ENCODE assay signal across 8 mouse cellular contexts in genomic region chr8:107425230-107425597, GRCm38 (mm10). TPM values are rescaled to one million over a fixed set of nuclear protein-coding genes. Genes with fewer than 3 reads are reported as not detected.
DNase-seq lines count a peak whose midpoint lies in the region; ATAC-seq and TF ChIP-seq lines count a peak whose summit lies in the region.

No protein-coding gene starts in this region.

- no peak overlapping the region for H3K9ac ChIP-seq in kidney, embryonic 14.5 days (ENCODE audit: low read depth, low read length)
- H3K9ac ChIP-seq in embryonic facial prominence, embryonic 12.5 days, result no peak overlapping the region
- no peak overlapping the region for H3K9ac ChIP-seq in midbrain, embryonic 12.5 days (replicated peaks)

- no peak for TF ChIP-seq POLR2A in kidney, adult 2 months (IDR thresholded peaks at IDR 0.05; ENCODE audit: low read depth, low read length)

- TF ChIP-seq CTCF in kidney, adult 2 months (conservative IDR thresholded peaks at IDR 0.05; ENCODE audit: insufficient read depth, insufficient read length, low read depth, low read length), result no peak

- no peak for DNase-seq in kidney, adult 2 months
- no peak for DNase-seq in spleen, postnatal 14 days (ENCODE audit: low spot score in 2 of 2)
- DNase-seq in yolk sac, embryonic 10.5 days (ENCODE audit: low spot score), result no peak
- DNase-seq in ovary, postnatal 36 days (ENCODE audit: low spot score), result no peak

- H3K27me3 ChIP-seq in kidney, embryonic 14.5 days (ENCODE audit: control insufficient read depth, insufficient read depth, low read length), result no peaks in the 10 kb centered on the region
- no peaks in the 10 kb centered on the region for H3K27me3 ChIP-seq in kidney, adult 2 months (replicated peaks; ENCODE audit: control insufficient read depth, insufficient read depth, low read length)
- no peaks in the 10 kb centered on the region for H3K27me3 ChIP-seq in embryonic facial prominence, embryonic 12.5 days
- H3K27me3 ChIP-seq in midbrain, embryonic 12.5 days, result 0 out of 2 replicates have a peak, but pooled peaks cover 4% of the 10 kb centered on the region

- H3K27ac ChIP-seq in kidney, embryonic 14.5 days (ENCODE audit: low read depth, low read length), result no peak overlapping the region
- no peak overlapping the region for H3K27ac ChIP-seq in kidney, adult 2 months (ENCODE audit: insufficient read depth, low read depth, low read length)
- H3K27ac ChIP-seq in embryonic facial prominence, embryonic 12.5 days, result no peak overlapping the region
- H3K27ac ChIP-seq in midbrain, embryonic 12.5 days (replicated peaks), result no peak overlapping the region

- H3K4me3 ChIP-seq in kidney, embryonic 14.5 days (ENCODE audit: low read length), result peak overlapping the region; percentile 89
- H3K4me3 ChIP-seq in kidney, adult 2 months (ENCODE audit: insufficient read depth, low read depth, low read length), result no peak overlapping the region
- peak overlapping the region; percentile 92; the same call in 1 of the 2 replicates for H3K4me3 ChIP-seq in embryonic facial prominence, embryonic 12.5 days
- no peak overlapping the region for H3K4me3 ChIP-seq in midbrain, embryonic 12.5 days

- WGBS in kidney, embryonic 14.5 days, result 51% methylated on average over 8 of the region's 8 CpGs
- 44% methylated on average over 8 of the region's 8 CpGs for WGBS in kidney, adult 2 months
- WGBS in embryonic facial prominence, embryonic 12.5 days, result 48% methylated on average over 8 of the region's 8 CpGs
- WGBS in midbrain, embryonic 12.5 days, result 54% methylated on average over 8 of the region's 8 CpGs

- peaks cover 4% of the 10 kb centered on the region for H3K4me1 ChIP-seq in kidney, embryonic 14.5 days (ENCODE audit: control insufficient read depth, insufficient read depth, low read length)
- no peaks in the 10 kb centered on the region for H3K4me1 ChIP-seq in kidney, adult 2 months (ENCODE audit: control insufficient read depth, insufficient read depth, low read length)
- peaks cover 15% of the 10 kb centered on the region for H3K4me1 ChIP-seq in embryonic facial prominence, embryonic 12.5 days
- H3K4me1 ChIP-seq in midbrain, embryonic 12.5 days, result peaks cover 17% of the 10 kb centered on the region

- no peak for ATAC-seq in kidney, embryonic 14.5 days (ENCODE audit: low FRiP score, low TSS enrichment)
- ATAC-seq in embryonic facial prominence, embryonic 12.5 days (ENCODE audit: insufficient number of reproducible peaks, insufficient read depth, low FRiP score, low TSS enrichment), result no peak
- ATAC-seq in inflammation-experienced regulatory T-cells, adult 6 months, result peak; percentile 15
- ATAC-seq in midbrain, embryonic 12.5 days (ENCODE audit: low FRiP score, low read depth), result 0 out of 2 replicates have a peak, but pooled peaks have one; percentile 4

- peaks cover 22% of the 10 kb centered on the region for H3K36me3 ChIP-seq in kidney, embryonic 14.5 days (ENCODE audit: control insufficient read depth, insufficient read depth, low read length)
- no peaks in the 10 kb centered on the region for H3K36me3 ChIP-seq in kidney, adult 2 months (ENCODE audit: control insufficient read depth, insufficient read depth, low read length)
- peaks cover 24% of the 10 kb centered on the region for H3K36me3 ChIP-seq in embryonic facial prominence, embryonic 12.5 days
- H3K36me3 ChIP-seq in midbrain, embryonic 12.5 days, result peaks cover 22% of the 10 kb centered on the region

- 0 out of 2 replicates have a peak overlapping the region, but pooled peaks have one; percentile 79 for H3K4me2 ChIP-seq in kidney, embryonic 14.5 days (replicated peaks; ENCODE audit: low read depth, low read length)
- H3K4me2 ChIP-seq in embryonic facial prominence, embryonic 12.5 days (replicated peaks), result peak overlapping the region; percentile 79
- no peak overlapping the region for H3K4me2 ChIP-seq in midbrain, embryonic 12.5 days (replicated peaks)

- no peaks in the 10 kb centered on the region for H3K9me3 ChIP-seq in kidney, embryonic 14.5 days (ENCODE audit: control insufficient read depth, low read length)
- no peaks in the 10 kb centered on the region for H3K9me3 ChIP-seq in embryonic facial prominence, embryonic 12.5 days
- no peaks in the 10 kb centered on the region for H3K9me3 ChIP-seq in midbrain, embryonic 12.5 days

RNA-seq across cellular contexts. Expression of gene Nob1, which starts 0.4 kb away (rescaled TPM):
- polyA plus RNA-seq in kidney, embryonic 14.5 days (2014; fragmentation: Nextera tagmentation; extraction: Ambion mirVana), result 84.5 and 85.3 TPM in 2 replicates
- 23.1 and 25.6 TPM in 2 replicates for polyA plus RNA-seq in kidney, adult 2 months (2012; rRNA removed)
- polyA plus RNA-seq in embryonic facial prominence, embryonic 12.5 days (2016; fragmentation: Nextera tagmentation; extraction: Ambion mirVana), result 96.9 and 98.8 TPM in 2 replicates
- 10 to 100 TPM; 46.3 to 77.0 (median 59.8) TPM for polyA plus RNA-seq in inflammation-experienced regulatory T-cells, adult 6 months (2017; shearing (Covaris generic))
- polyA plus RNA-seq in midbrain, embryonic 12.5 days (2016; fragmentation: Nextera tagmentation; extraction: Ambion mirVana), result 72.8 and 80.7 TPM in 2 replicates

RNA-seq across cellular contexts. Expression of gene Wwp2, which starts 11.0 kb away (rescaled TPM):
- 34.8 and 43.7 TPM in 2 replicates for polyA plus RNA-seq in kidney, embryonic 14.5 days (2014; fragmentation: Nextera tagmentation; extraction: Ambion mirVana)
- polyA plus RNA-seq in kidney, adult 2 months (2012; rRNA removed), result 44.0 and 46.3 TPM in 2 replicates
- 160 and 181 TPM in 2 replicates for polyA plus RNA-seq in embryonic facial prominence, embryonic 12.5 days (2016; fragmentation: Nextera tagmentation; extraction: Ambion mirVana)
- 100 to 1,000 TPM in 2 of 3 experiments, 10 to 100 TPM in 1; 95.1 to 126 (median 115) TPM for polyA plus RNA-seq in inflammation-experienced regulatory T-cells, adult 6 months (2017; shearing (Covaris generic))
- 61.9 and 81.2 TPM in 2 replicates for polyA plus RNA-seq in midbrain, embryonic 12.5 days (2016; fragmentation: Nextera tagmentation; extraction: Ambion mirVana)

RNA-seq across cellular contexts. Expression of gene Nqo1, which starts 22.2 kb away (rescaled TPM):
- 8.5 and 10.3 TPM in 2 replicates for polyA plus RNA-seq in kidney, embryonic 14.5 days (2014; fragmentation: Nextera tagmentation; extraction: Ambion mirVana)
- 41.0 and 42.9 TPM in 2 replicates for polyA plus RNA-seq in kidney, adult 2 months (2012; rRNA removed)
- 13.9 and 14.8 TPM in 2 replicates for polyA plus RNA-seq in embryonic facial prominence, embryonic 12.5 days (2016; fragmentation: Nextera tagmentation; extraction: Ambion mirVana)
- 1 to 10 TPM in 1 of 3 experiments, under 1 TPM in 2; 0.50 to 5.3 (median 0.94) TPM for polyA plus RNA-seq in inflammation-experienced regulatory T-cells, adult 6 months (2017; shearing (Covaris generic))
- polyA plus RNA-seq in midbrain, embryonic 12.5 days (2016; fragmentation: Nextera tagmentation; extraction: Ambion mirVana), result 5.2 and 5.6 TPM in 2 replicates

Comparison
In these comparisons a context has a peak if more than half of its experiments do, and no peak if none do; other contexts are left out.
1. H3K4me3 ChIP-seq: peak in kidney, embryonic 14.5 days (single experiment) and embryonic facial prominence, embryonic 12.5 days (single experiment); none in kidney, adult 2 months (single experiment) and midbrain, embryonic 12.5 days (single experiment).
2. ATAC-seq: peak in inflammation-experienced regulatory T-cells, adult 6 months (single experiment) and midbrain, embryonic 12.5 days (single experiment); none in kidney, embryonic 14.5 days (single experiment) and embryonic facial prominence, embryonic 12.5 days (single experiment).